Mouse (Mus musculus) olfactory bulb, adult 2 months (tissue): ENCODE measurements around the gene Phf20.

Source experiments
- CTCF ChIP-seq: fragments of 200-500 bp; IDR thresholded peaks from 2 replicates; pipeline ENCODE4 v1.5.1; 2012; ENCODE audit warnings: low read depth, mild to moderate bottlenecking, low read length, moderate library complexity; ENCODE audit not compliant: insufficient read depth
- POLR2A ChIP-seq: fragments of 200-500 bp; IDR thresholded peaks from 2 replicates; pipeline ENCODE4 v1.6.1; 2012; ENCODE audit warnings: mild to moderate bottlenecking, low read depth, low read length, moderate library complexity; ENCODE audit not compliant: insufficient read depth

- no peak for TF ChIP-seq POLR2A
- TF ChIP-seq CTCF, result no peak
Observed at GRCm38 (mm10) chr2:156202848-156203437, 6.7 kb downstream of the Phf20 start.
